Mouse (Mus musculus) megakaryocyte, embryonic 14.5 days (primary cell): Measurements from ENCODE around the gene Igsf9.

Experiments used
- FLI1 ChIP-seq: IDR thresholded peaks from 2 replicates; pipeline ENCODE4 v1.6.1; 2012; ENCODE audit warnings: low read length, inconsistent platforms, mixed read lengths
- GATA1 ChIP-seq: IDR thresholded peaks from 3 replicates; pipeline ENCODE4 v1.6.1; 2012; ENCODE audit warnings: mixed read lengths, low read length, inconsistent platforms, borderline replicate concordance

DNA sequence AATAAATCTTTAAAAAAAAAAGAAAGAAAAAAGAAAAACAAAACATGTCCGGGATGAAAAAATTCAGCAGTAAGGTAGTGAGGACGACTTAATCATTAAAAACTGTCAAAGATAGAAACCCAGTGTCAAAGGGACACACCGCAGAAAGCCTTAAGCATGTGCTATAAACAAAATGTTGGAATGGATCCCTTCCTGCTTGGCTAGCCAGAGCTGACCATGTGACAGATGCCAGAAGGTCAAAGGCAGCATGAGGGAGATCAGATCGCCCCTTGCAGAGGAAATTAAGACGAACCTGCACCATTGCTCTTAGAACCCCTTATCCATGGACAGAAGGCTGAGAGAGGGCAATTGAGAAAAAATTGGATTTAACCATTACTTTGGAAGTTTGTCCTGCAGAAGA, 12.2 kb upstream of the Igsf9 start:
- TF ChIP-seq GATA1 (no peak), FLI1 (no peak)
